Mouse (Mus musculus): ENCODE data around the gene Mocs3. TPM values are rescaled to one million over a fixed set of nuclear protein-coding genes. Genes with fewer than 3 reads are reported as not detected.
A peak's percentile ranks its signal among the peaks of the same experiment; 100 is the strongest.

Mocs3 gene
- polyA plus RNA-seq, 1 experiment, result 17.9 TPM

- peak; percentile 73 for TF ChIP-seq CTCF (IDR thresholded peaks at IDR 0.05; ENCODE audit: borderline replicate concordance, extremely low read depth, insufficient read depth, insufficient read length)
- TF ChIP-seq POLR2A (IDR thresholded peaks at IDR 0.05; ENCODE audit: borderline replicate concordance, extremely low read depth, insufficient read depth, insufficient read length, poor library complexity, severe bottlenecking), result no peak; the same call in 1 of the 2 replicates
These were observed 23.4 kb upstream of the Mocs3 start, which contains the start of gene Adnp for GRCm38 (mm10) chr2:168206725-168207644. Gene Adnp (minus strand): TSS chr2:168207112.

GRCm38 (mm10) chr2:168207883-168208282 is 22.5 kb upstream of the Mocs3 start:
- DNase-seq (ENCODE audit: low read depth), result no peak
- TF ChIP-seq POLR2A (IDR thresholded peaks at IDR 0.05; ENCODE audit: borderline replicate concordance, extremely low read depth, insufficient read depth, insufficient read length, poor library complexity, severe bottlenecking) (no peak), CTCF (IDR thresholded peaks at IDR 0.05; ENCODE audit: borderline replicate concordance, extremely low read depth, insufficient read depth, insufficient read length) (no peak)

More at GRCm38 (mm10) chr2:168206725-168207644, 23.4 kb upstream of the Mocs3 start, which contains the start of gene Adnp:
- DNase-seq (ENCODE audit: low read depth), result peak; percentile 98

GRCm38 (mm10) chr2:168213788-168214397 is 16.5 kb upstream of the Mocs3 start:
- no peak for DNase-seq (ENCODE audit: low read depth)
- no peak for TF ChIP-seq POLR2A (IDR thresholded peaks at IDR 0.05; ENCODE audit: borderline replicate concordance, extremely low read depth, insufficient read depth, insufficient read length, poor library complexity, severe bottlenecking)
- peak; percentile 30; the same call in 1 of the 2 replicates for TF ChIP-seq CTCF (IDR thresholded peaks at IDR 0.05; ENCODE audit: borderline replicate concordance, extremely low read depth, insufficient read depth, insufficient read length)

GRCm38 (mm10) chr2:168223326-168223725 is 7.1 kb upstream of the Mocs3 start:
- TF ChIP-seq POLR2A (IDR thresholded peaks at IDR 0.05; ENCODE audit: borderline replicate concordance, extremely low read depth, insufficient read depth, insufficient read length, poor library complexity, severe bottlenecking), result no peak
- TF ChIP-seq CTCF (IDR thresholded peaks at IDR 0.05; ENCODE audit: borderline replicate concordance, extremely low read depth, insufficient read depth, insufficient read length), result no peak
- DNase-seq (ENCODE audit: low read depth), result no peak

GRCm38 (mm10) chr2:168229116-168230025 is 1.1 kb upstream of the Mocs3 start:
- DNase-seq (ENCODE audit: low read depth), result no peak
- TF ChIP-seq POLR2A (IDR thresholded peaks at IDR 0.05; ENCODE audit: borderline replicate concordance, extremely low read depth, insufficient read depth, insufficient read length, poor library complexity, severe bottlenecking) (no peak), CTCF (IDR thresholded peaks at IDR 0.05; ENCODE audit: borderline replicate concordance, extremely low read depth, insufficient read depth, insufficient read length) (no peak)

- peak; percentile 15 for DNase-seq (ENCODE audit: low read depth)
- TF ChIP-seq CTCF (IDR thresholded peaks at IDR 0.05; ENCODE audit: borderline replicate concordance, extremely low read depth, insufficient read depth, insufficient read length) (no peak), POLR2A (IDR thresholded peaks at IDR 0.05; ENCODE audit: borderline replicate concordance, extremely low read depth, insufficient read depth, insufficient read length, poor library complexity, severe bottlenecking) (no peak)
These were observed 500 bp downstream of the Mocs3 start for GRCm38 (mm10) chr2:168230773-168231470.

- no peak for DNase-seq (ENCODE audit: low read depth)
- TF ChIP-seq POLR2A (IDR thresholded peaks at IDR 0.05; ENCODE audit: borderline replicate concordance, extremely low read depth, insufficient read depth, insufficient read length, poor library complexity, severe bottlenecking), result no peak
- TF ChIP-seq CTCF (IDR thresholded peaks at IDR 0.05; ENCODE audit: borderline replicate concordance, extremely low read depth, insufficient read depth, insufficient read length), result no peak
These were observed 1.0 kb downstream of the Mocs3 start for GRCm38 (mm10) chr2:168231471-168231829.

GRCm38 (mm10) chr2:168233286-168233685 is 2.9 kb downstream of the Mocs3 start:
- no peak for DNase-seq (ENCODE audit: low read depth)
- TF ChIP-seq POLR2A (IDR thresholded peaks at IDR 0.05; ENCODE audit: borderline replicate concordance, extremely low read depth, insufficient read depth, insufficient read length, poor library complexity, severe bottlenecking) (no peak), CTCF (IDR thresholded peaks at IDR 0.05; ENCODE audit: borderline replicate concordance, extremely low read depth, insufficient read depth, insufficient read length) (no peak)

- TF ChIP-seq POLR2A (IDR thresholded peaks at IDR 0.05; ENCODE audit: borderline replicate concordance, extremely low read depth, insufficient read depth, insufficient read length, poor library complexity, severe bottlenecking) (no peak), CTCF (IDR thresholded peaks at IDR 0.05; ENCODE audit: borderline replicate concordance, extremely low read depth, insufficient read depth, insufficient read length) (no peak)
- no peak for DNase-seq (ENCODE audit: low read depth)
These were observed 7.9 kb downstream of the Mocs3 start for GRCm38 (mm10) chr2:168238335-168238734.

GRCm38 (mm10) chr2:168242841-168243240 is 12.4 kb downstream of the Mocs3 start:
- no peak for DNase-seq (ENCODE audit: low read depth)
- no peak for TF ChIP-seq CTCF (IDR thresholded peaks at IDR 0.05; ENCODE audit: borderline replicate concordance, extremely low read depth, insufficient read depth, insufficient read length)
- TF ChIP-seq POLR2A (IDR thresholded peaks at IDR 0.05; ENCODE audit: borderline replicate concordance, extremely low read depth, insufficient read depth, insufficient read length, poor library complexity, severe bottlenecking), result no peak

All from brain, embryonic 14.5 days (tissue).